ENCODE assay signal across 27 mouse cellular contexts in genomic region chr3:84658017-84658416, GRCm38 (mm10). TPM values are rescaled to one million over a fixed set of nuclear protein-coding genes. Genes with fewer than 3 reads are reported as not detected.
DNase-seq lines count a peak whose midpoint lies in the region; TF ChIP-seq lines count a peak whose summit lies in the region.
"Had no signal": no experiment of that assay in that cellular context is flagged by ENCODE, and none has a peak within 500 bp of the region (broad histone marks: within the 10 kb centered on the region; RNA-seq: fewer than 3 reads in every experiment).

No protein-coding gene starts in this region.

- 0 out of 2 replicates have a peak, but pooled peaks cover 4% of the 10 kb centered on the region for H3K27me3 ChIP-seq in heart, embryonic 10.5 days (ENCODE audit: insufficient read depth, poor library complexity, severe bottlenecking)
- no peaks in the 10 kb centered on the region for H3K27me3 ChIP-seq in spleen, adult 2 months (ENCODE audit: control insufficient read depth, insufficient read depth, low read length)
- H3K27me3 ChIP-seq in small intestine, adult 2 months (ENCODE audit: control insufficient read depth, insufficient read depth, low read length): no peaks in the 10 kb centered on the region
- H3K27me3 ChIP-seq: hindbrain, embryonic 12.5 days; intestine, embryonic 15.5 days; neural tube, embryonic 15.5 days; stomach, embryonic 15.5 days had no signal

- peak; percentile 74 for DNase-seq in heart, adult 11 months
- no peak for DNase-seq in heart, embryonic 10.5 days (ENCODE audit: low spot score)
- no peak for DNase-seq in spleen, adult 2 months (ENCODE audit: low read depth in 1 of 2, low spot score in 2 of 2)
- no peak for DNase-seq in spleen, adult 12 weeks (ENCODE audit: low spot score)
- DNase-seq in retina, postnatal 1 day: no peak
- no peak for DNase-seq in urinary bladder, adult 18-20 months (ENCODE audit: low spot score in 2 of 2)
- DNase-seq: adrenal gland, postnatal 36 days; cerebellum, adult 2 months; cerebellum, postnatal 14 days; gastrocnemius, postnatal 14 days; heart, postnatal 36 days; kidney, adult 9 months; kidney, postnatal 25 days; layer of hippocampus, postnatal 36 days; left cerebral cortex, postnatal 4 days; liver, embryonic 13.5 days; lung, adult 2 months; lung, postnatal 10 days; midbrain, embryonic 14.5 days; right cerebral cortex, adult 18-20 months had no signal

- H3K4me1 ChIP-seq in heart, embryonic 10.5 days: peaks cover 36% of the 10 kb centered on the region
- peaks cover 38% of the 10 kb centered on the region for H3K4me1 ChIP-seq in spleen, adult 2 months (ENCODE audit: control insufficient read depth, insufficient read depth, insufficient read length)
- H3K4me1 ChIP-seq in small intestine, adult 2 months (ENCODE audit: control insufficient read depth, insufficient read depth, insufficient read length, low read length): peaks cover 37% of the 10 kb centered on the region

- no peaks in the 10 kb centered on the region for H3K9me3 ChIP-seq in heart, embryonic 10.5 days
- H3K9me3 ChIP-seq: hindbrain, embryonic 12.5 days; intestine, embryonic 15.5 days; neural tube, embryonic 15.5 days; stomach, embryonic 15.5 days had no signal

- WGBS in heart, embryonic 10.5 days: 88% methylated on average over 7 of the region's 7 CpGs
- WGBS in spleen, adult 2 months: 58% methylated on average over 7 of the region's 7 CpGs
- WGBS in small intestine, adult 2 months: 86% methylated on average over 7 of the region's 7 CpGs

- TF ChIP-seq CTCF in spleen, adult 2 months (IDR thresholded peaks at IDR 0.05; ENCODE audit: extremely low read depth, insufficient read depth, insufficient read length, insufficient replicate concordance): no peak; the same call in 1 of the 2 replicates
- TF ChIP-seq CTCF in small intestine, adult 2 months (IDR thresholded peaks at IDR 0.05; ENCODE audit: extremely low read depth, insufficient read length, insufficient replicate concordance, low read depth, low read length): no peak

- no peaks in the 10 kb centered on the region for H3K36me3 ChIP-seq in heart, embryonic 10.5 days
- H3K36me3 ChIP-seq in spleen, adult 2 months (ENCODE audit: control insufficient read depth, insufficient read depth, low read length): no peaks in the 10 kb centered on the region
- no peaks in the 10 kb centered on the region for H3K36me3 ChIP-seq in small intestine, adult 2 months (ENCODE audit: control insufficient read depth, insufficient read depth, low read length)
- H3K36me3 ChIP-seq: hindbrain, embryonic 12.5 days; intestine, embryonic 15.5 days; liver, embryonic 13.5 days; neural tube, embryonic 15.5 days; stomach, embryonic 15.5 days had no signal

- H3K4me3 ChIP-seq in heart, embryonic 10.5 days: no peak overlapping the region
- no peak overlapping the region for H3K4me3 ChIP-seq in spleen, adult 2 months (ENCODE audit: extremely low read depth, insufficient read depth, insufficient read length)
- H3K4me3 ChIP-seq in small intestine, adult 2 months (ENCODE audit: low read depth, low read length): no peak overlapping the region
- H3K4me3 ChIP-seq: erythroblast, embryonic 14.5 days; hindbrain, embryonic 12.5 days; intestine, embryonic 15.5 days; liver, embryonic 13.5 days; neural tube, embryonic 15.5 days; stomach, embryonic 15.5 days had no signal

- no peak overlapping the region for H3K27ac ChIP-seq in heart, embryonic 10.5 days
- H3K27ac ChIP-seq in spleen, adult 2 months (ENCODE audit: insufficient read depth, low read length): peak overlapping the region; percentile 64
- H3K27ac ChIP-seq in small intestine, adult 2 months (ENCODE audit: insufficient read depth, low read depth, low read length): peak overlapping the region; percentile 82
- H3K27ac ChIP-seq: hindbrain, embryonic 12.5 days; hindbrain, postnatal 0 days; intestine, embryonic 15.5 days; liver, embryonic 13.5 days; neural tube, embryonic 15.5 days; stomach, embryonic 15.5 days had no signal

- no peak for TF ChIP-seq POLR2A in spleen, adult 2 months (IDR thresholded peaks at IDR 0.05; ENCODE audit: low read depth, low read length)
- no peak for TF ChIP-seq POLR2A in small intestine, adult 2 months (IDR thresholded peaks at IDR 0.05; ENCODE audit: low read depth, low read length)

RNA-seq across cellular contexts. Expression of gene Tmem154, which starts 8.0 kb away (rescaled TPM):
- polyA plus RNA-seq in heart, embryonic 10.5 days (2016; fragmentation: Nextera tagmentation; extraction: Ambion mirVana): 0.25 and 0.26 TPM in 2 replicates
- 9.8 and 11.6 TPM in 2 replicates for polyA plus RNA-seq in spleen, adult 2 months (2012; rRNA removed)
- 1.5 and 2.0 TPM in 2 replicates for polyA plus RNA-seq in small intestine, adult 2 months (2012; rRNA removed)
